In the genomic region with DNA sequence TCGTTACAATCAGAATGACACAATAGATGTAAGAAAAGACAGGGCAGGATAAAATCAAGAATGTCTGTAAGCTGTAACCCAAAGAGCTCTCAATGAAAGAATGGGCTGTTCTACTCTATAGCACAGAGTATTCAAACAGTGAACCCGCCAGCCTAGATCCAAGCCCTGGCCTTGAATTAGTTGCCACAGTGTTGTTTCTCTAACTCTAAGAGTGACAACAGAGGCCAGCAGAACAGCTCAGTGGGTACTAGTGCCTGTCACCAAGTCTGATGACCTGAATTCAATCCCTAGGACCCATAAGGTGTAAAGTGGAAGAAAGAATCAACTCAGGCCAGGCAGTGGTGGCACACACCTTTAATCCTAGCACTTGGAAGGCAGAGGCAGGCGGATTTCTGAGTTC, we compare ENCODE assay signal across 27 mouse cellular contexts.
"Had no signal": no experiment of that assay in that cellular context is flagged by ENCODE, and none has a peak within 500 bp of the region (broad histone marks: within the 10 kb centered on the region; RNA-seq: fewer than 3 reads in every experiment).

No protein-coding gene starts in this region.

- H3K9ac ChIP-seq: heart, embryonic 13.5 days; hindbrain, embryonic 12.5 days; hindbrain, embryonic 14.5 days; intestine, embryonic 15.5 days; limb, embryonic 12.5 days; liver, embryonic 13.5 days had no signal

- H3K4me2 ChIP-seq: heart, embryonic 13.5 days; hindbrain, embryonic 12.5 days; hindbrain, embryonic 14.5 days; intestine, embryonic 15.5 days; limb, embryonic 12.5 days; liver, embryonic 11.5 days; liver, embryonic 13.5 days had no signal

- DNase-seq: gastrocnemius, adult 2 months; gastrocnemius, postnatal 10 days; gastrocnemius, postnatal 25 days; heart, adult 2 months; heart, postnatal 10 days; heart, postnatal 4 days; kidney, adult 18-20 months; kidney, adult 8-10 months; kidney, postnatal 10 days; kidney, postnatal 25 days; kidney, postnatal 4 days; liver; liver, embryonic 13.5 days had no signal

- ATAC-seq: hindbrain, embryonic 16.5 days; inflammation-experienced regulatory T-cells, adult 6 months; intestine, embryonic 15.5 days; intestine, postnatal 0 days had no signal

- H3K9me3 ChIP-seq: heart, embryonic 10.5 days; heart, embryonic 13.5 days; hindbrain, embryonic 10.5 days; hindbrain, embryonic 12.5 days; intestine, embryonic 15.5 days; limb, embryonic 10.5 days; limb, embryonic 12.5 days; liver, embryonic 13.5 days had no signal

- H3K27ac ChIP-seq: gastrocnemius, adult 2 months; heart, adult 2 months; heart, embryonic 10.5 days; heart, embryonic 13.5 days; hindbrain, embryonic 10.5 days; hindbrain, embryonic 12.5 days; hindbrain, embryonic 14.5 days; intestine, embryonic 15.5 days; layer of hippocampus, adult 2 months; left cerebral cortex, adult 2 months; limb, embryonic 10.5 days; limb, embryonic 12.5 days; liver, embryonic 13.5 days had no signal

- H3K27me3 ChIP-seq: heart, embryonic 13.5 days; hindbrain, embryonic 12.5 days; intestine, embryonic 15.5 days; limb, embryonic 12.5 days; liver, embryonic 13.5 days had no signal

- H3K36me3 ChIP-seq: heart, embryonic 10.5 days; hindbrain, embryonic 10.5 days; hindbrain, embryonic 12.5 days; intestine, embryonic 15.5 days; limb, embryonic 10.5 days; limb, embryonic 12.5 days; liver, embryonic 13.5 days had no signal

- H3K4me3 ChIP-seq: gastrocnemius, adult 2 months; heart, adult 2 months; heart, embryonic 10.5 days; heart, embryonic 13.5 days; hindbrain, embryonic 10.5 days; hindbrain, embryonic 12.5 days; intestine, embryonic 15.5 days; layer of hippocampus, adult 2 months; left cerebral cortex, adult 2 months; limb, embryonic 10.5 days; limb, embryonic 12.5 days; liver, embryonic 13.5 days had no signal

- H3K4me1 ChIP-seq: heart, embryonic 10.5 days; hindbrain, embryonic 10.5 days; hindbrain, embryonic 12.5 days; intestine, embryonic 15.5 days; limb, embryonic 10.5 days; limb, embryonic 12.5 days had no signal
